22 mouse cellular contexts compared by ENCODE assay signal in genomic region chr10:60948983-60949677, GRCm38 (mm10).
A peak's percentile ranks its signal among the peaks of the same experiment; 100 is the strongest.
DNase-seq lines count a peak whose midpoint lies in the region; ATAC-seq and TF ChIP-seq lines count a peak whose summit lies in the region.
"Had no signal": no experiment of that assay in that cellular context is flagged by ENCODE, and none has a peak within 500 bp of the region (broad histone marks: within the 10 kb centered on the region; RNA-seq: fewer than 3 reads in every experiment).

No protein-coding gene starts in this region.

- no peak overlapping the region for H3K4me2 ChIP-seq in heart, embryonic 11.5 days
- H3K4me2 ChIP-seq: heart, embryonic 15.5 days; liver, embryonic 15.5 days; midbrain, embryonic 12.5 days had no signal

- no peaks in the 10 kb centered on the region for H3K9me3 ChIP-seq in heart, embryonic 10.5 days
- H3K9me3 ChIP-seq in heart, embryonic 11.5 days (replicated peaks; ENCODE audit: control insufficient read depth, low read length), result no peaks in the 10 kb centered on the region
- H3K9me3 ChIP-seq: heart, embryonic 15.5 days; limb, embryonic 10.5 days; liver, embryonic 15.5 days; midbrain, embryonic 12.5 days had no signal

- DNase-seq in heart, embryonic 10.5 days (ENCODE audit: low spot score), result no peak
- DNase-seq in kidney, adult 2 months, result peak; percentile 17
- no peak for DNase-seq in kidney, adult 18-20 months
- peak; percentile 50 for DNase-seq in ES-CJ7 (ENCODE audit: low read depth, low spot score)
- peak; percentile 69 for DNase-seq in Muller cell, postnatal 12 days (ENCODE audit: inconsistent ontology term)
- no peak for DNase-seq in cerebellum, postnatal 10 days
- DNase-seq: B cell, adult 2 months; cerebellum, adult 11 months; cerebellum, adult 9-11 months; forebrain, postnatal 0 days; gastrocnemius, postnatal 14 days; heart, adult 11 months; kidney, adult 9 months; liver; lung, postnatal 10 days; thymus, adult 2 months had no signal

- WGBS in heart, embryonic 10.5 days, result 47% methylated on average over 7 of the region's 7 CpGs
- 44% methylated on average over 7 of the region's 7 CpGs for WGBS in heart, embryonic 11.5 days (ENCODE audit: insufficient replicate concordance)
- 35% methylated on average over 7 of the region's 7 CpGs for WGBS in kidney, adult 2 months

- no peak overlapping the region for H3K9ac ChIP-seq in heart, embryonic 11.5 days (ENCODE audit: low read depth, low read length)
- H3K9ac ChIP-seq: forebrain, postnatal 0 days; heart, embryonic 15.5 days; liver, embryonic 15.5 days; midbrain, embryonic 12.5 days had no signal

- H3K4me3 ChIP-seq in heart, embryonic 10.5 days, result no peak overlapping the region
- H3K4me3 ChIP-seq in heart, embryonic 11.5 days (ENCODE audit: low read depth, low read length), result no peak overlapping the region
- no peak overlapping the region for H3K4me3 ChIP-seq in kidney, adult 2 months (ENCODE audit: insufficient read depth, low read depth, low read length)
- H3K4me3 ChIP-seq: heart, embryonic 15.5 days; limb, embryonic 10.5 days; liver, embryonic 15.5 days; midbrain, embryonic 12.5 days had no signal

- no peak for TF ChIP-seq POLR2A in kidney, adult 2 months (IDR thresholded peaks at IDR 0.05; ENCODE audit: low read depth, low read length)

- ATAC-seq in heart, embryonic 11.5 days (replicated peaks; ENCODE audit: insufficient number of reproducible peaks, low FRiP score, low TSS enrichment), result no peak
- ATAC-seq: forebrain, postnatal 0 days had no signal

- H3K27ac ChIP-seq in heart, embryonic 10.5 days, result peak overlapping the region; percentile 62; the same call in 1 of the 2 replicates
- no peak overlapping the region for H3K27ac ChIP-seq in heart, embryonic 11.5 days (ENCODE audit: low read depth, low read length)
- H3K27ac ChIP-seq in kidney, adult 2 months (ENCODE audit: insufficient read depth, low read depth, low read length), result peak overlapping the region; percentile 10; the same call in 1 of the 2 replicates
- H3K27ac ChIP-seq: heart, embryonic 15.5 days; liver, embryonic 15.5 days; midbrain, embryonic 12.5 days; stomach, postnatal 0 days had no signal

- TF ChIP-seq CTCF in kidney, adult 2 months (conservative IDR thresholded peaks at IDR 0.05; ENCODE audit: insufficient read depth, insufficient read length, low read depth, low read length), result no peak

- peaks cover 5% of the 10 kb centered on the region for H3K27me3 ChIP-seq in heart, embryonic 10.5 days (ENCODE audit: insufficient read depth, poor library complexity, severe bottlenecking)
- H3K27me3 ChIP-seq in heart, embryonic 11.5 days (ENCODE audit: control insufficient read depth, insufficient read depth, low read length), result no peaks in the 10 kb centered on the region; the same call in 1 of the 2 replicates
- no peaks in the 10 kb centered on the region for H3K27me3 ChIP-seq in kidney, adult 2 months (replicated peaks; ENCODE audit: control insufficient read depth, insufficient read depth, low read length)
- H3K27me3 ChIP-seq: heart, embryonic 15.5 days; liver, embryonic 15.5 days had no signal

- peaks cover 26% of the 10 kb centered on the region for H3K4me1 ChIP-seq in heart, embryonic 10.5 days
- peaks cover 4% of the 10 kb centered on the region; the same call in 1 of the 2 replicates for H3K4me1 ChIP-seq in heart, embryonic 11.5 days (ENCODE audit: control insufficient read depth, insufficient read depth, low read length)
- H3K4me1 ChIP-seq in kidney, adult 2 months (ENCODE audit: control insufficient read depth, insufficient read depth, low read length), result no peaks in the 10 kb centered on the region
- H3K4me1 ChIP-seq: liver, embryonic 15.5 days had no signal

- no peaks in the 10 kb centered on the region for H3K36me3 ChIP-seq in heart, embryonic 10.5 days
- H3K36me3 ChIP-seq in heart, embryonic 11.5 days (ENCODE audit: control insufficient read depth, insufficient read depth, low read length), result no peaks in the 10 kb centered on the region
- no peaks in the 10 kb centered on the region for H3K36me3 ChIP-seq in kidney, adult 2 months (ENCODE audit: control insufficient read depth, insufficient read depth, low read length)
- H3K36me3 ChIP-seq: heart, embryonic 15.5 days; limb, embryonic 10.5 days; liver, embryonic 15.5 days; midbrain, embryonic 12.5 days had no signal

Comparison
In these comparisons a context has a peak if more than half of its experiments do, and no peak if none do; other contexts are left out.
1. DNase-seq: peak in kidney, adult 2 months (single experiment), ES-CJ7 (single experiment) and Muller cell, postnatal 12 days (single experiment); none in heart, embryonic 10.5 days (single experiment), kidney, adult 18-20 months (single experiment) and cerebellum, postnatal 10 days (0 of 2).